Mouse (Mus musculus) C2C12 (cell line): ENCODE results near the gene Sfxn2.

ENCODE experiments used
- CTCF ChIP-seq: IDR thresholded peaks from one replicate; pipeline ENCODE4 v1.5.1; 2011; ENCODE audit not compliant: control insufficient read depth, insufficient read depth, insufficient read length
- MYOG ChIP-seq: IDR thresholded peaks from one replicate; pipeline ENCODE4 v1.6.1; 2011; ENCODE audit not compliant: control insufficient read depth, insufficient read length; ENCODE audit errors: extremely low read depth

DNA sequence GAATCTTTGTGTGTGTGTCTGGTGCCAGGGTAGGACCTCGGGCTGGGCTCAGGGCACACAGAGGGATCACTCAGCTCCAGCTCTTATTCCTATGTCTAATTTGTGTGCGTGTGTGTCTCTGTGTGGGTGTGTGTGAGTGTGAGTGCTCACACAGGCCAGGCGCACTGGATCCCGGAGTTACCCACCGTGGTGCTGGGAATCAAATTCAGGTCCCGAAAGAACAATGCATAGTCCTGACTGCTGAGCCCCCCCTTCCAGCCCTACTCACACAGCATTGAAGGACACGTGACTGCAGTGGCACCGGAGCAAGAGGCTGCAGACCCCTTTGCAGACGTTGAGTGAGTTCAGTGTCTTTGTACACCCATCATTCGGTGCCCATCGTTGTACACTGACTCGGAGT, 51.9 kb downstream of the Sfxn2 start:
- TF ChIP-seq CTCF = no peak
- no peak for TF ChIP-seq MYOG
